Mouse (Mus musculus) CH12.LX (cell line): ENCODE measurements around the gene Zpbp2. TPM values are rescaled to one million over a fixed set of nuclear protein-coding genes. Genes with fewer than 3 reads are reported as not detected.

Experiments
- DNase-seq: peaks from one replicate; pipeline ENCODE4 v3.0.0-alpha.2; 2013; ENCODE audit errors: extremely low read depth
- H3K27ac ChIP-seq: 2 replicates; pipeline ENCODE4 v1.5.1; 2012; ENCODE audit warnings: low read depth, mild to moderate bottlenecking, control low read depth, moderate library complexity; ENCODE audit not compliant: insufficient read depth
- H3K27me3 ChIP-seq: replicated peaks from 2 replicates; pipeline ENCODE3; 2012; ENCODE audit warnings: inconsistent platforms
- H3K36me3 ChIP-seq, 2 experiments: replicated peaks in 1 of 2; 2 replicates each; pipeline versions ENCODE3 to v1.6.1; 2012; ENCODE audit warnings: inconsistent platforms in 1 of 2, low read length in 1 of 2, mild to moderate bottlenecking in 1 of 2, mixed read lengths in 1 of 2, moderate library complexity in 1 of 2; ENCODE audit not compliant: control insufficient read depth in 1 of 2, insufficient read depth in 1 of 2
- H3K4me1 ChIP-seq, 2 experiments: 2 replicates each; pipeline ENCODE4 v1.6.1; 2012; ENCODE audit warnings: inconsistent platforms in 1 of 2, moderate library complexity in 1 of 2; ENCODE audit not compliant: insufficient read depth in 2 of 2, control insufficient read depth in 1 of 2
- H3K4me2 ChIP-seq: 2 replicates; pipeline ENCODE4 v1.6.1; 2012; ENCODE audit warnings: low read depth, mild to moderate bottlenecking, control low read depth; ENCODE audit not compliant: poor library complexity, insufficient read depth, severe bottlenecking
- H3K4me3 ChIP-seq, 3 experiments: fragments of 150-350 bp in 1 of 3; sonication (generic) in 1 of 3; replicated peaks in 1 of 3; 2 replicates each; pipeline versions ENCODE3 to v1.5.1; 2011 to 2012; ENCODE audit warnings: low read depth in 2 of 3, low read length in 2 of 3, mild to moderate bottlenecking in 2 of 3, moderate library complexity in 2 of 3, control low read depth in 1 of 3, improper control_type of control experiment in 1 of 3, inconsistent platforms in 1 of 3, mixed read lengths in 1 of 3; ENCODE audit not compliant: poor library complexity in 1 of 3
- H3K79me2 ChIP-seq: replicated peaks from 2 replicates; pipeline ENCODE4 v1.6.1; 2012; ENCODE audit warnings: mild to moderate bottlenecking, moderate library complexity; ENCODE audit not compliant: control insufficient read depth, poor library complexity, insufficient read depth, severe bottlenecking; ENCODE audit errors: extremely low read depth
- H3K9ac ChIP-seq: 2 replicates; pipeline ENCODE4 v1.6.1; 2012; ENCODE audit warnings: low read depth, mild to moderate bottlenecking, control low read depth, moderate library complexity; ENCODE audit not compliant: insufficient read depth
- H3K9me3 ChIP-seq: replicated peaks from 2 replicates; pipeline ENCODE3; 2012; ENCODE audit warnings: low read length, inconsistent platforms, mixed read lengths
- BHLHE40 ChIP-seq: IDR thresholded peaks from 2 replicates; pipeline ENCODE4 v1.6.1; 2011; ENCODE audit warnings: mild to moderate bottlenecking, low read depth, low read length, improper control_type of control experiment
- CHD1 ChIP-seq: IDR thresholded peaks from 2 replicates; pipeline ENCODE4 v1.6.1; 2012; ENCODE audit warnings: low read depth, low read length, improper control_type of control experiment, inconsistent platforms
- CHD2 ChIP-seq: IDR thresholded peaks from 2 replicates; pipeline ENCODE4 v1.6.1; 2011; ENCODE audit warnings: low read length, improper control_type of control experiment
- CTCF ChIP-seq, 2 experiments: IDR thresholded peaks in 1 of 2; conservative IDR thresholded peaks in 1 of 2; 2 replicates each; pipeline ENCODE4 v1.5.1; 2011 to 2012; ENCODE audit warnings: low read depth in 2 of 2, low read length in 2 of 2, improper control_type of control experiment in 1 of 2, inconsistent platforms in 1 of 2, mild to moderate bottlenecking in 1 of 2, moderate library complexity in 1 of 2
- E2F4 ChIP-seq: IDR thresholded peaks from 2 replicates; pipeline ENCODE4 v1.6.1; 2011; ENCODE audit warnings: low read depth, low read length, improper control_type of control experiment; ENCODE audit not compliant: insufficient replicate concordance
- ELF1 ChIP-seq: IDR thresholded peaks from 2 replicates; pipeline ENCODE4 v1.6.1; 2014; ENCODE audit warnings: low read depth, mild to moderate bottlenecking, inconsistent platforms, low read length, improper control_type of control experiment
- ETS1 ChIP-seq: conservative IDR thresholded peaks from 2 replicates; pipeline ENCODE4 v1.6.1; 2012; ENCODE audit warnings: low read depth, mild to moderate bottlenecking, inconsistent platforms, low read length, improper control_type of control experiment, moderate library complexity
- GABPA ChIP-seq: IDR thresholded peaks from 2 replicates; pipeline ENCODE4 v1.6.1; 2012; ENCODE audit warnings: low read depth, low read length, improper control_type of control experiment, inconsistent platforms; ENCODE audit not compliant: insufficient replicate concordance
- HCFC1 ChIP-seq: IDR thresholded peaks from 2 replicates; pipeline ENCODE4 v1.6.1; 2012; ENCODE audit warnings: low read depth, mild to moderate bottlenecking, inconsistent platforms, low read length, improper control_type of control experiment
- JUN ChIP-seq: IDR thresholded peaks from 2 replicates; pipeline ENCODE4 v1.6.1; 2011; ENCODE audit warnings: low read depth, mild to moderate bottlenecking, low read length, improper control_type of control experiment, moderate library complexity; ENCODE audit not compliant: insufficient read depth
- JUND ChIP-seq: conservative IDR thresholded peaks from 2 replicates; pipeline ENCODE4 v1.6.1; 2011; ENCODE audit warnings: low read depth, low read length, improper control_type of control experiment
- MXI1 ChIP-seq: IDR thresholded peaks from 2 replicates; pipeline ENCODE4 v1.6.1; 2011; ENCODE audit warnings: mild to moderate bottlenecking, low read depth, low read length, improper control_type of control experiment
- POLR2A ChIP-seq: IDR thresholded peaks from 2 replicates; pipeline ENCODE4 v1.6.1; 2011; ENCODE audit warnings: low read depth, mild to moderate bottlenecking, improper control_type of control experiment, low read length
- POLR2AphosphoS2 ChIP-seq: IDR thresholded peaks from 2 replicates; pipeline ENCODE4 v1.6.1; 2011; ENCODE audit warnings: low read depth, low read length, improper control_type of control experiment
- RAD21 ChIP-seq: IDR thresholded peaks from 2 replicates; pipeline ENCODE4 v1.6.1; 2011; ENCODE audit warnings: low read depth, mild to moderate bottlenecking, low read length, improper control_type of control experiment, moderate library complexity
- SIN3A ChIP-seq: IDR thresholded peaks from 2 replicates; pipeline ENCODE4 v1.6.1; 2012; ENCODE audit warnings: low read length, improper control_type of control experiment, inconsistent platforms
- SMC3 ChIP-seq: IDR thresholded peaks from 2 replicates; pipeline ENCODE4 v1.6.1; 2011; ENCODE audit warnings: low read depth, low read length, improper control_type of control experiment
- TBP ChIP-seq: conservative IDR thresholded peaks from 2 replicates; pipeline ENCODE4 v1.6.1; 2011; ENCODE audit warnings: low read depth, low read length, improper control_type of control experiment
- TCF12 ChIP-seq: IDR thresholded peaks from 2 replicates; pipeline ENCODE4 v1.6.1; 2014; ENCODE audit warnings: low read depth, mild to moderate bottlenecking, inconsistent platforms, low read length, improper control_type of control experiment
- UBTF ChIP-seq: IDR thresholded peaks from 2 replicates; pipeline ENCODE4 v1.6.1; 2012; ENCODE audit warnings: low read depth, mild to moderate bottlenecking, inconsistent platforms, low read length, improper control_type of control experiment, moderate library complexity
- ZC3H11A ChIP-seq: IDR thresholded peaks from 2 replicates; pipeline ENCODE4 v1.6.1; 2012; ENCODE audit warnings: low read depth, mild to moderate bottlenecking, inconsistent platforms, low read length, improper control_type of control experiment
- ZKSCAN1 ChIP-seq: IDR thresholded peaks from 2 replicates; pipeline ENCODE4 v1.6.1; 2012; ENCODE audit warnings: low read depth, inconsistent platforms, low read length, improper control_type of control experiment, borderline replicate concordance
- ZMIZ1 ChIP-seq: IDR thresholded peaks from 2 replicates; pipeline ENCODE4 v1.6.1; 2012; ENCODE audit warnings: low read depth, mild to moderate bottlenecking, inconsistent platforms, low read length, improper control_type of control experiment
- dilution Hi-C: fragments of 300-500 bp; cut with MboI; formaldehyde crosslinking; loops from 2 replicates; pipeline ENCODE4 v1.14.3; 2020; ENCODE audit warnings: low sequenced_read_pairs; ENCODE audit not compliant: extremely low pct_unique_long_range_greater_than_20kb, extremely low pct_ligation_motif_present
- in situ Hi-C: fragments of 300-500 bp; cut with MboI; formaldehyde crosslinking; loops from 3 replicates; pipeline ENCODE4 v1.14.3; 2019; ENCODE audit warnings: low sequenced_read_pairs, low pct_ligation_motif_present, low pct_unique_long_range_greater_than_20kb, mixed read lengths
- polyA plus RNA-seq: library from polyadenylated mRNA; unstranded; fragments of >175 nt; gene quantifications from 2 replicates; pipeline ENCODE4 v1.2.1, GENCODE M21; 2012; ENCODE audit warnings: low read depth; ENCODE audit not compliant: insufficient read length
- total RNA-seq, 2 experiments: library from RNA; depleted of rRNA; stranded (reverse); fragments of 300-350 nt in 1 of 2; fragments of >200 nt in 1 of 2; gene quantifications; 2 replicates each; pipeline ENCODE4 v1.2.3; 2012 to 2014

Gene Zpbp2
- total and polyA plus RNA-seq, 3 experiments = 3.2 to 3.9 (median 3.7) TPM

- in situ Hi-C loops = no loop called here
- Histone ChIP-seq H3K9me3 (peaks cover 24% of the 10 kb centered on the region), H3K27ac (no peak overlapping the region), H3K4me1 (peaks cover 14 to 48% of the 10 kb centered on the region in 2 experiments), H3K27me3 (no peaks in the 10 kb centered on the region), H3K9ac (no peak overlapping the region), H3K36me3 (peaks cover 16 to 61% of the 10 kb centered on the region in 2 experiments), H3K4me3 (no peak overlapping the region), H3K79me2 (peaks cover 84% of the 10 kb centered on the region), H3K4me2 (no peak overlapping the region)
- DNase-seq = no peak
- peak; percentile 40 for TF ChIP-seq RAD21
- no peak for TF ChIP-seq ZC3H11A
- TF ChIP-seq CHD2 = no peak
- peak; percentile 47 for TF ChIP-seq SMC3
- TF ChIP-seq CTCF (conservative IDR thresholded peaks at IDR 0.05 in 1 of 2, IDR thresholded peaks at IDR 0.05 in 1 of 2; ENCODE audit: low read depth in 2 of 2, low read length in 2 of 2) = peak in 1 of 2 experiments; percentile 52; a peak in 2 of 4 replicates
- dilution Hi-C loops = no loop called here
Measured at GRCm38 (mm10) chr11:98540319-98540718, 10.6 kb upstream of the Zpbp2 start.

DNA sequence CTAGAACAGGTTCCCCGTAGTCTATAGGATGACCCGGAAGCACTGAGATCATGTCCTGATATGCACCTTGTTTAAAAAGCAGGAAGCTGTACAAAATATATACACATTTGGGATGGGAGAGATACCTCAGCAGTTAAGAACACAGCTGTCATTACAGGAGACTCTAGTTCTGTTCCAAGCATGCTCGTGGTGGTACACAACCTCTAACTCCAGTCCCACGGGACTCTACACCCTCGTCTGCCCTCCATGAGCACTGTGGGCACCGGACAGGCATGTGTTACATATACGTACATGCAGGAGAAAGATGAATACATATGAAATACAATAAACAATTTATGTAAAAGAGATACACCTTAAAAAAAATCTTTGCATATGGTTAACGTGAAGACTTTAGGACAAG lies 8.3 kb upstream of the Zpbp2 start:
- H3K27me3 ChIP-seq = no peaks in the 10 kb centered on the region
- H3K36me3 ChIP-seq = peaks cover 16 to 43% of the 10 kb centered on the region in 2 experiments
- dilution Hi-C loops = no loop called here
- peak; percentile 61 for TF ChIP-seq BHLHE40
- TF ChIP-seq ZKSCAN1 = no peak
- TF ChIP-seq UBTF = no peak
- TF ChIP-seq CHD1 = no peak
- TF ChIP-seq ZMIZ1 = no peak
- TF ChIP-seq GABPA = no peak
- TF ChIP-seq POLR2AphosphoS2 = no peak
- no peak for TF ChIP-seq E2F4
- TF ChIP-seq POLR2A = peak; percentile 45; the same call in 1 of the 2 replicates
- no peak for TF ChIP-seq ETS1
- peak; percentile 70; the same call in 1 of the 2 replicates for TF ChIP-seq SIN3A
- TF ChIP-seq ELF1 = peak; percentile 70
- TF ChIP-seq ZC3H11A = no peak
- TF ChIP-seq JUND = no peak
- TF ChIP-seq TCF12 = no peak
- peak; percentile 74 for TF ChIP-seq MXI1
- 0 out of 2 replicates have a peak, but pooled peaks have one; percentile 47 for TF ChIP-seq TBP
- TF ChIP-seq JUN = no peak
- peak; percentile 24; the same call in 1 of the 2 replicates for TF ChIP-seq HCFC1
- DNase-seq = no peak
- in situ Hi-C loops = no loop called here
- peak overlapping the region; percentile 10; the same call in 1 of the 2 replicates for H3K27ac ChIP-seq
- peak overlapping the region; percentile 10 to 69 (median 38) for H3K4me3 ChIP-seq
- H3K9ac ChIP-seq = peak overlapping the region; percentile 30; the same call in 1 of the 2 replicates
- peak overlapping the region; percentile 56 for H3K4me2 ChIP-seq
- peaks cover 81% of the 10 kb centered on the region for H3K79me2 ChIP-seq
- peaks cover 24% of the 10 kb centered on the region for H3K9me3 ChIP-seq
- H3K4me1 ChIP-seq = peaks cover 8 to 44% of the 10 kb centered on the region in 2 experiments; a peak in 3 of 4 replicates
